Mouse (Mus musculus) mouse trophoblast stem cell (cell line): ENCODE data around the gene Aldoc.

ENCODE experiments used
- in situ Hi-C, 2 experiments: fragments of 300-500 bp; cut with MseI, MboI; formaldehyde crosslinking; loops; 2 replicates in 1 of 2; 3 replicates in 1 of 2; pipeline ENCODE4 v1.15.1; 2025

Aldoc gene

DNA sequence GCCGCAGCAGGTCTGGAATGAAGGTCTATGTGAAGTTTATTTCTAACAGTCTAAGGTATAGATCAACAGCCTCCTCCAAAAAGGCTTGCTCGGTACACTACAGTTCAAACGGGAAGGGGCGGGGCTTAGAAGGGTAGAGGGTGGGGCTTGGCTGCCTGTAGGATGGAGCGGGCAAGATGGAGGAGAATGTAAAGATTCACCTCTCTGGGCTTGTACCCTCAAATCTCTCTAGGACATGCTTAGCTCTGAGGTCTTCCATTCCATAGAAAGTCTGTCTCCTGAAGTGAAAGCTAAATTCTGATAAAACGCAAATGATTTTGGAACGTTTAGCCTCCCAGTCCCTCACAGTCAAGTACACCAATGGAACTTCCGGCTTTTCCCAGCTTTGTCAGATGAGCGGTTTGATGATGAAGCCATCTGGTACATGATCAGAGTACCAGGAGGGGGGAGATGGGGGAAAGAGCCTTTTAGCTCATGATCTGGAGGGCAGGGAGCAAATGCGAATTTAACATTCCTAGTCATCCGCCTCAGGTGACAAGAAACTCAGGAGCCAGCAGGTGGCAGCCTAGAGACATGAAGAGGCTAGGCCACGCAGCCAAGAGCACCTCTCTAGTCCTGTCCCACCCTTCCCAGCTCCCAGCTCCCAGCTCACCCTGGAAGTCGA, 37.5 kb downstream of the Aldoc start:
- in situ Hi-C loops: loop anchor here in 1 of 2 experiments (5.0 kb wide), 1 partner anchor 42 kb away; no protein-coding TSS in a partner anchor

DNA sequence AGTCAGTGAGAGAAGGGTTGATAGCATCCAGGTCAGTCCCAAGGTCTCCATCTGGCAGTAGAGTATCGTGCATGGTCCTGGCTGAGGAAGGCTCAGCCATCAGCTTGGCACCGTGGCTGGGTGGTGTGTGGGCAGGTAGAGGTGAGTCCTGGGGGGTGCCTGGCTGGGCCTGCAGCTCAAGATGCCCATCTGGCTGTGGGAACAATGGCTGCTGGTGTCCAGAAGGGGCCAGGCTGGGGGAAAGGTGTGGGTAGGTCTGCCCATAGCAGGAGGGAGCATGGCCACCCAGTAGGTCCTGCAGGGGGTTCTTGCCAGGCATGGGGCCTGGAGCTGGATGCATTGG, 38.0 kb downstream of the Aldoc start:
- in situ Hi-C loops: loop anchor here in 1 of 2 experiments (5.0 kb wide), 1 partner anchor 42 kb away; no protein-coding TSS in a partner anchor

DNA sequence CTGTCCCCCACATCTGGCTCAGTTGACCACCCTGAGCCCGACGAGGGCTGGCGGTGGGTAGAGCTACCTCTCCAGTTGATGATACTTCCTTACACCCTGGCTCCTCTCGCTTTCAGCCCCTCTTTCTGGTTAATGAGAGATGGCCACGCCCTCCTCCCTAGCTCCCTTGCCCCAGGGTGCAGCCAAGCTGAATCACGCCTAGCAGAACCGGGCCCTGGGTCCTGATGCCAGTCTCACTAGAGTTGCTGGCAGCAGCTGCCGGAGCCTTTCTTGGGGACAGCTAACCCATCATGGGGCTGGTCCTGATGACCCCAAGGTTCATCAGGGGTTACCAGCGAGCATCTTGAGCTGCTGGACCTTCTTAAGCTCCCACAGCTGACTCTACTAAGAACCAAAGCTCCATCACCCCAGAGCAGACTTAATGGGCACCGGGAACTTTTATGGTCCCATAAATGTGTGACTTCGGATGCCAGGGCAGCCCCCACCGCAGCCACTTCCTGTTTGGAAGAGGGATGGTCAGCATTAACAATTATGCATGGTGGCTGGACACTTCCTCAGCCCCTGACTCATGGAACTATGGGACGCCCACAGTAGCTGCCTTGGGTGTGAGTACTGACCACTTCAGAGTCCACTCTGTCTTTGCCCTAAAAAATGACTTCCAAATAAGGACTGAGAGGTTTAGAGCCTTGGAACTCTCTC, 40.7 kb downstream of the Aldoc start:
- in situ Hi-C loops: loop anchor here in 1 of 2 experiments (5.0 kb wide), 1 partner anchor 39 kb away; no protein-coding TSS in a partner anchor

DNA sequence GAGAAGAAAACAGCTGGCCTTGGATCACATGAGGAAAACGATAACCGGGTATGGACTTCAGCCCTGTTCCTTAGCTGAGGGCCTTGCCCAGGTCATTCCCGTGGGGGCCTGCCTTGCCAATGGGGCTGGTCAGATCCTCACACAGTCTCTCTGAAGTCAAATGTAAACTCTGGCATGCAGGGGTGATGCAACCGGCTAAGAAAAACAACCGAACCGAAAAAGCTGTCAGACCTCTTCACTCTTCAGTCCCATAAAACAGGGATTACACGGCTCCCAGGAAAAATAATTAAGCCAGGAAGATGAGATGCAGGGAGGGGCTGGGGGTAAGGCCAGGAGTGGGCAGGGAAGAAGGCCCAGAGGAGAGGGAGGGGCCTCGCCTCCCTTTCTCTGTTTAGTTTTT, 41.3 kb downstream of the Aldoc start:
- in situ Hi-C loops: loop anchor here in 1 of 2 experiments (5.0 kb wide), 1 partner anchor 38 kb away; no protein-coding TSS in a partner anchor

DNA sequence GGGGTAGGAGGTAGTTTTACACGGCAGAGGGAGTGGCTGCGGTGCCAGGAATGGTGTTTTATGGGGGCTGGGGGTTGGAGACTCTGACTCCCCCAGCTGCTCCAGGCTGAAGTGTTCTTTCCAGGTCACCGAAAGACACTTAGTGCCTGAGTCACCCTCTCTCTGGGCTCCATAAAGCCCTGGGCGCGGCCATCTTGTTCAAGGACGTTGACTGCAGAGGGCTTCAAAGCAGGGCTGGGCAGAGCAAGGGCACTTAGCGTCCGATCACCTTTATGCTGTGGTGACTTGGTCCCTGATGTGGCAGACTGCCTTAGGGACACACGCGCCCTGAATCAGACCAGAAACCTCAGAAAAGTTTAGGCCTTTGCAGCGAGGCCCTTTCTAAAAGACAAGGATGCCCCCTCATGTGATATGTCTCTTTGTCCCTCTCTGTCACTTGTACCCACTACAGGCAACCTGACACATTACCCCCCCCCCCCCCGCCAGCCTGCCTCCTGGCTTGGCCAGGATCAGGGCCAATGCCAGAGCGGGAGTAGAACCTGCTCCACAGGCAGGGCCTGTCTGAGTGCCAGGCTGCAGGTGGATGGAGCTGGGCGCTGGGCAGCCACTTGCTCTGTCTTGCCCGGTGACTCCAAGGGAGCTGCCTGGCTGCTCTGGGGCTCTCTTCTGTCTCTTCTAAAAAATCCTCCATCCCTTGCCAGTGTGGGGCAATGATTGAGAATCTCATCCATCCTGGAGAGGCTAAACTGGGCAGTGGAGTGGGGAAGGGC, 44.9 kb downstream of the Aldoc start:
- in situ Hi-C loops: no loop called here

DNA sequence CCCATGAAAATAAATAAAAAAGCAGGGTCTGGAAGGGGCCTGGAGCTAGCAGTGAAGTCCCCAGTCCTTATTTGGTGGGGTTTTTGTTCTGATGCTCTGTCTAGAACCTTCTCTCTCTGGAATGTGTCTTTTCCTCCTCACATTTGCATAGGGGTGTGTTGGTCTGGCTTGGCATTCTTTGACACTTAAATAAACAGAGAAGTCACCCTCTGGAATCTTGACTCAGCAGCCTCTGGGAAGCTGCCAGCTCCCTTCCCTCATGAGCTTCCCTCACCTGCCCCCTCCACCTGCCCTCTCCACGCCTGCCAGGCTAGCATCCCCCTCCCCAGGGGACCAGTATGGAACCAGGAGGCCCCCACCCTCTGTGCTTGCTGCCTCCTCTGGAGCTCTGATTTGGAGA, 47.6 kb downstream of the Aldoc start:
- in situ Hi-C loops: no loop called here

DNA sequence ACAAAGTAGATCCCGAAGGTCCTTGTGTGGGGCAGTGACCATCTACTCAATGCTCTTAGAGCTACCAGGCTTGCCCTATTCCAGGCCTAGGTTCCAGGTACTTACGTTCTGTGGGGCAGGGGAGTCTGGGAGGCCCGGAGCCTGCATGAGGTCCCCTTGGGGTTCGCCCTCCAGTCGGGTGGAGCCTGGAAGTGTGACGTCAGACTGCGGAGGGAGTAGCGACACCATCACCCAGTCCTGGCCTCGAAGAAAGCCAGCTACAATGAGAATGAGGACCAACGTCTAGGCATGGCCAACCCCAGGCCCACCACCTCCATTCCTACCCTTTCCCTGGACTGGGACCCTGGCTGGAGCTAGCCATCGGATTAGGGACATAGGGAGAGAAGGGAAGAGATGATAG, 48.9 kb downstream of the Aldoc start:
- in situ Hi-C loops: no loop called here

DNA sequence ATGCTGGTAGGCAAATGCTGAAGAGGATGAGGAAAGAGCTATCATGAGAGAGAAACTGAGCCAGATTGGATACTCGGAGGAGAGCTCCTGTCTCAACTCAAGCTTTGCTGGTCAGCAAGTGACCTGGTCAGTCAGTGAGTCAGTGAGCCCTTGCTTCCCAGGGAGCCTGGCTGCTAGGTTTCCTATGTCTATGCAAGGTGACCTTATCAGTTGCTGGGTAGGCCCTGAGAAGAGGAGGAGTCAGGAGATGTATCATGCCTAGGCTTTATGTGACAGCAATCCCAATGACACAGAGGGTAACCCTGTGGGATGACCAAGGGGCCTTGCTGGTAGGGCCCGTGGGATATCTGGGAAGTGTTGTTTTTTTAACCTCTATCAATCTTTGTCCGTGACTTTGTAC, 49.4 kb downstream of the Aldoc start:
- in situ Hi-C loops: no loop called here

DNA sequence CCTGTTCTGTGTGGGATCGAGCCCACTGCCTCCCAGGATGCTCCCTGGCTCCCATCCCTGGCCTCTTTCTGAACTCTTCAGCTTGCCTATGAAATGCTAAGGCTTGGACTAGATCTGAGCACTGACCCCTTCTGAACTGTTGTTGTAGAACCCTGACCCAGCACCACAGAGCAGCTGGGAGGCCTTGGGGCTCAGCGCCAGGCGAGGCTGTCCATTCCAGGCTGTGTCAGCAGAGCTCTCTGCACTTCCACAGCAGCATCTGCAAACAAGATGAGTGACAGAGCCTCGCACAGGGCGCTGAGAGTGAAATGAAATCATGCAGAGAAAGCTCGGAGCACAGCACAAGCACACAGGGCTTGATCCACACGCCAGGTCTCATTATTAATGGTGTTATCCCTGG, 49.8 kb downstream of the Aldoc start:
- in situ Hi-C loops: no loop called here

DNA sequence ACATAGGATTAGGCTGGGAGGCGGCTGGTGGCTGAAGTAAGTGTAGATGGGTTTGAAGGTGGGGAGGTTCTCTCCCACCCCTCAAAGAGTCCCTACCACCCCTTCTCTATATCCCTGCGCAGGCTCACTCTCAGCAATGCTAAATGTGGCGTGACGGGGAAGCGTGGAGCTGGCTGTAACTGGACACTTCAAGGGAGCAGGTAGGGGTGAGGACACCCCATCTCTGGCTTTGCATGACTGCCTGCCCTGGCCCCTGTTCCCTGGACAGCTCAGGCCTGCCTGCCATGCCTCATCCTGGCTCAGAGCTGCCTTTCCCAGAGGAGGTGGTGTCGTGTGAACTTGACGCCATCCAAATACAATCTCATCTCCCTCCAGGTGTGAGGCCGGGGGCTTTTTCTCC, 51.4 kb downstream of the Aldoc start:
- in situ Hi-C loops: no loop called here
